Mouse (Mus musculus): ENCODE data around the gene Stab2. TPM values are rescaled to one million over a fixed set of nuclear protein-coding genes. Genes with fewer than 3 reads are reported as not detected.

Stab2 gene
- total and polyA plus RNA-seq, 3 experiments, result 0.09 TPM; not detected in 2

- in situ Hi-C loops (cut with MboI; ENCODE audit: low pct_ligation_motif_present, low pct_unique_long_range_greater_than_20kb, low sequenced_read_pairs) (no loop called here), dilution Hi-C loops (cut with MboI; ENCODE audit: extremely low pct_ligation_motif_present, extremely low pct_unique_long_range_greater_than_20kb, low sequenced_read_pairs) (no loop called here)
- Histone ChIP-seq H3K79me2 (replicated peaks; ENCODE audit: control insufficient read depth, extremely low read depth, insufficient read depth, poor library complexity, severe bottlenecking) (no peaks in the 10 kb centered on the region), H3K4me2 (ENCODE audit: insufficient read depth, low read depth, poor library complexity, severe bottlenecking) (no peak overlapping the region), H3K27ac (ENCODE audit: insufficient read depth, low read depth) (no peak overlapping the region), H3K9me3 (replicated peaks; ENCODE audit: low read length) (no peaks in the 10 kb centered on the region), H3K4me3 (replicated peaks in 1 of 3; ENCODE audit: low read depth in 2 of 3, low read length in 2 of 3, poor library complexity in 1 of 3) (no peak overlapping the region), H3K27me3 (replicated peaks) (no peaks in the 10 kb centered on the region), H3K9ac (ENCODE audit: insufficient read depth, low read depth) (no peak overlapping the region), H3K36me3 (replicated peaks in 1 of 2; ENCODE audit: control insufficient read depth in 1 of 2, insufficient read depth in 1 of 2, low read length in 1 of 2) (no peaks in the 10 kb centered on the region), H3K4me1 (ENCODE audit: control insufficient read depth in 1 of 2, insufficient read depth in 2 of 2) (peaks cover 0 to 3% of the 10 kb centered on the region in 2 experiments; a peak in 1 of 4 replicates)
- DNase-seq (ENCODE audit: extremely low read depth), result no peak
- TF ChIP-seq MAFK (IDR thresholded peaks at IDR 0.05; ENCODE audit: insufficient replicate concordance, low read length) (no peak), CTCF (conservative IDR thresholded peaks at IDR 0.05 in 1 of 2, IDR thresholded peaks at IDR 0.05 in 1 of 2; ENCODE audit: low read depth in 2 of 2, low read length in 2 of 2) (no peak), POLR2A (IDR thresholded peaks at IDR 0.05; ENCODE audit: low read depth, low read length) (no peak), E2F4 (IDR thresholded peaks at IDR 0.05; ENCODE audit: insufficient replicate concordance, low read depth, low read length) (no peak), ZC3H11A (IDR thresholded peaks at IDR 0.05; ENCODE audit: low read depth, low read length) (no peak), SIN3A (IDR thresholded peaks at IDR 0.05; ENCODE audit: low read length) (no peak), ZKSCAN1 (IDR thresholded peaks at IDR 0.05; ENCODE audit: borderline replicate concordance, low read depth, low read length) (no peak), PAX5 (IDR thresholded peaks at IDR 0.05; ENCODE audit: low read length) (no peak), ZMIZ1 (IDR thresholded peaks at IDR 0.05; ENCODE audit: low read depth, low read length) (no peak), BHLHE40 (IDR thresholded peaks at IDR 0.05; ENCODE audit: low read depth, low read length) (no peak), KAT2A (IDR thresholded peaks at IDR 0.05; ENCODE audit: insufficient replicate concordance, low read length) (no peak), JUN (IDR thresholded peaks at IDR 0.05; ENCODE audit: insufficient read depth, low read depth, low read length) (no peak), HCFC1 (IDR thresholded peaks at IDR 0.05; ENCODE audit: low read depth, low read length) (no peak), NRF1 (IDR thresholded peaks at IDR 0.05; ENCODE audit: low read depth, low read length) (no peak), TCF12 (IDR thresholded peaks at IDR 0.05; ENCODE audit: low read depth, low read length) (no peak), UBTF (IDR thresholded peaks at IDR 0.05; ENCODE audit: low read depth, low read length) (no peak), MXI1 (IDR thresholded peaks at IDR 0.05; ENCODE audit: low read depth, low read length) (no peak), RAD21 (IDR thresholded peaks at IDR 0.05; ENCODE audit: low read depth, low read length) (no peak), RCOR1 (conservative IDR thresholded peaks at IDR 0.05; ENCODE audit: low read depth, low read length) (no peak), IRF4 (IDR thresholded peaks at IDR 0.05; ENCODE audit: low read depth, low read length) (no peak)
These were observed 41.4 kb upstream of the Stab2 start for GRCm38 (mm10) chr10:87049179-87049578.

DNA sequence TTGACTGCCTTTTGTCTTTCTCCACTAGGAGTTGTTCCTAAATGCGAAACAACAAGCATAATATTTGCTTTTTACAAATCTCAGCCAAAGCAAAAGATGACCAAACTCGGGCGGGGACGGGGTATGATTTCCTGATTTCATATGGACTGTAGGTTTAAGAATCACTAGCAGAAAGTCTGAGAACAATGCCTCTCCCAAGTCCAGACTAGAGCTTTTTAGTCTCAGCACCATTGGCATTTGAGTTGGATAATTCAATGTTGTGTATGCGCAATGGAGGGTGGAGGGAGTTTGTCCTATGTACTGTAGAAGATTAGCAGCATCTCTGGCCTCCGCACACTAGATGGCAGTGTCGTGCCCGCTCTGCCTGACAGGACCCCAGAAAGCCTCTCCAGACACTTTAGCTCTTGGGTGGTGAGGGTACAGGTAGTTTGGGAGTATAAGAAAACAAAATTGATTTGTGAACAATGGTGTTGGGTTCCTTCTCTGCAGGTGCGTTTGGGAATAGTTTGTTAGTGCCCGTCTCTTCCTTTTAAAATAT lies 39.2 kb upstream of the Stab2 start:
- Histone ChIP-seq H3K27me3 (replicated peaks) (no peaks in the 10 kb centered on the region), H3K27ac (ENCODE audit: insufficient read depth, low read depth) (no peak overlapping the region), H3K9me3 (replicated peaks; ENCODE audit: low read length) (no peaks in the 10 kb centered on the region), H3K4me1 (ENCODE audit: control insufficient read depth in 1 of 2, insufficient read depth in 2 of 2) (peaks cover 0 to 3% of the 10 kb centered on the region in 2 experiments; a peak in 1 of 4 replicates), H3K4me3 (replicated peaks in 1 of 3; ENCODE audit: low read depth in 2 of 3, low read length in 2 of 3, poor library complexity in 1 of 3) (no peak overlapping the region), H3K9ac (ENCODE audit: insufficient read depth, low read depth) (no peak overlapping the region), H3K79me2 (replicated peaks; ENCODE audit: control insufficient read depth, extremely low read depth, insufficient read depth, poor library complexity, severe bottlenecking) (no peaks in the 10 kb centered on the region), H3K36me3 (replicated peaks in 1 of 2; ENCODE audit: control insufficient read depth in 1 of 2, insufficient read depth in 1 of 2, low read length in 1 of 2) (no peaks in the 10 kb centered on the region), H3K4me2 (ENCODE audit: insufficient read depth, low read depth, poor library complexity, severe bottlenecking) (no peak overlapping the region)
- no peak for DNase-seq (ENCODE audit: extremely low read depth)
- dilution Hi-C loops (cut with MboI; ENCODE audit: extremely low pct_ligation_motif_present, extremely low pct_unique_long_range_greater_than_20kb, low sequenced_read_pairs), result no loop called here
- TF ChIP-seq MXI1 (IDR thresholded peaks at IDR 0.05; ENCODE audit: low read depth, low read length), result 0 out of 2 replicates have a peak, but pooled peaks have one; percentile 56
- no peak for TF ChIP-seq BHLHE40 (IDR thresholded peaks at IDR 0.05; ENCODE audit: low read depth, low read length)
- no peak for TF ChIP-seq ELF1 (IDR thresholded peaks at IDR 0.05; ENCODE audit: low read depth, low read length)
- TF ChIP-seq SIN3A (IDR thresholded peaks at IDR 0.05; ENCODE audit: low read length), result no peak
- no peak for TF ChIP-seq ETS1 (conservative IDR thresholded peaks at IDR 0.05; ENCODE audit: low read depth, low read length)
- no peak for TF ChIP-seq UBTF (IDR thresholded peaks at IDR 0.05; ENCODE audit: low read depth, low read length)
- TF ChIP-seq RCOR1 (conservative IDR thresholded peaks at IDR 0.05; ENCODE audit: low read depth, low read length), result no peak
- no peak for TF ChIP-seq EP300 (IDR thresholded peaks at IDR 0.05; ENCODE audit: low read length)
- peak; percentile 21 for TF ChIP-seq RAD21 (IDR thresholded peaks at IDR 0.05; ENCODE audit: low read depth, low read length)
- no peak for TF ChIP-seq GABPA (IDR thresholded peaks at IDR 0.05; ENCODE audit: insufficient replicate concordance, low read depth, low read length)
- peak; percentile 30; the same call in 1 of the 2 replicates for TF ChIP-seq SMC3 (IDR thresholded peaks at IDR 0.05; ENCODE audit: low read depth, low read length)
- no peak for TF ChIP-seq TBP (conservative IDR thresholded peaks at IDR 0.05; ENCODE audit: low read depth, low read length)
- peak in 1 of 2 experiments; percentile 63; a peak in 3 of 4 replicates for TF ChIP-seq CTCF (conservative IDR thresholded peaks at IDR 0.05 in 1 of 2, IDR thresholded peaks at IDR 0.05 in 1 of 2; ENCODE audit: low read depth in 2 of 2, low read length in 2 of 2)
- in situ Hi-C loops (cut with MboI; ENCODE audit: low pct_ligation_motif_present, low pct_unique_long_range_greater_than_20kb, low sequenced_read_pairs), result no loop called here
